8 mouse cellular contexts compared by ENCODE assay signal in genomic region chr13:23488400-23489322, GRCm38 (mm10). TPM values are rescaled to one million over a fixed set of nuclear protein-coding genes. Genes with fewer than 3 reads are reported as not detected.
DNase-seq lines count a peak whose midpoint lies in the region; ATAC-seq and TF ChIP-seq lines count a peak whose summit lies in the region.

Btn2a2 (minus strand) TSS chr13:23488857.

- no peak for TF ChIP-seq CTCF in kidney, postnatal 0 days (IDR thresholded peaks at IDR 0.05; ENCODE audit: low read depth)

- H3K27me3 ChIP-seq in heart, embryonic 15.5 days, result no peaks in the 10 kb centered on the region; the same call in 1 of the 2 replicates
- H3K27me3 ChIP-seq in kidney, postnatal 0 days (ENCODE audit: insufficient read depth, low read length), result no peaks in the 10 kb centered on the region
- no peaks in the 10 kb centered on the region for H3K27me3 ChIP-seq in limb, embryonic 15.5 days
- no peaks in the 10 kb centered on the region for H3K27me3 ChIP-seq in midbrain, embryonic 16.5 days (ENCODE audit: control insufficient read depth, insufficient read depth, low read depth, low read length)

- 5% methylated on average over 14 of the region's 14 CpGs for WGBS in heart, embryonic 15.5 days
- 4% methylated on average over 13 of the region's 14 CpGs for WGBS in kidney, postnatal 0 days
- WGBS in limb, embryonic 15.5 days, result 7% methylated on average over 14 of the region's 14 CpGs
- WGBS in midbrain, embryonic 16.5 days, result 1% methylated on average over 13 of the region's 14 CpGs

- H3K9me3 ChIP-seq in heart, embryonic 15.5 days (replicated peaks), result no peaks in the 10 kb centered on the region
- no peaks in the 10 kb centered on the region for H3K9me3 ChIP-seq in kidney, postnatal 0 days (replicated peaks; ENCODE audit: low read length)
- H3K9me3 ChIP-seq in limb, embryonic 15.5 days, result no peaks in the 10 kb centered on the region
- H3K9me3 ChIP-seq in midbrain, embryonic 16.5 days (replicated peaks; ENCODE audit: control insufficient read depth, low read length, poor library complexity, severe bottlenecking), result no peaks in the 10 kb centered on the region

- ATAC-seq in heart, embryonic 15.5 days (replicated peaks; ENCODE audit: insufficient number of reproducible peaks, insufficient read depth, low FRiP score, low read depth), result peak; percentile 88
- ATAC-seq in kidney, postnatal 0 days (replicated peaks; ENCODE audit: low FRiP score, low read depth), result peak; percentile 97
- ATAC-seq in limb, embryonic 15.5 days (ENCODE audit: insufficient number of reproducible peaks, low FRiP score, low TSS enrichment, low read depth), result peak; percentile 90
- ATAC-seq in midbrain, embryonic 16.5 days, result peak; percentile 98

- H3K4me2 ChIP-seq in heart, embryonic 15.5 days, result peak within 1 kb of the TSS; percentile 70
- H3K4me2 ChIP-seq in kidney, postnatal 0 days (ENCODE audit: low read length), result peak within 1 kb of the TSS; percentile 62
- peak within 1 kb of the TSS; percentile 65 for H3K4me2 ChIP-seq in limb, embryonic 15.5 days
- peak within 1 kb of the TSS; percentile 72 for H3K4me2 ChIP-seq in midbrain, embryonic 16.5 days (ENCODE audit: low read length)

- peak within 1 kb of the TSS; percentile 47 for H3K4me3 ChIP-seq in heart, embryonic 15.5 days
- H3K4me3 ChIP-seq in kidney, postnatal 0 days (replicated peaks; ENCODE audit: low read depth, low read length), result peak within 1 kb of the TSS; percentile 28; the same call in 1 of the 2 replicates
- peak within 1 kb of the TSS; percentile 42 for H3K4me3 ChIP-seq in limb, embryonic 15.5 days
- peak within 1 kb of the TSS; percentile 38 for H3K4me3 ChIP-seq in midbrain, embryonic 16.5 days (ENCODE audit: low read depth, low read length)

- peaks cover 19% of the 10 kb centered on the region for H3K4me1 ChIP-seq in heart, embryonic 15.5 days (replicated peaks)
- H3K4me1 ChIP-seq in kidney, postnatal 0 days (replicated peaks; ENCODE audit: insufficient read depth, low read length), result 0 out of 2 replicates have a peak, but pooled peaks cover 7% of the 10 kb centered on the region
- 0 out of 2 replicates have a peak, but pooled peaks cover 2% of the 10 kb centered on the region for H3K4me1 ChIP-seq in limb, embryonic 15.5 days
- H3K4me1 ChIP-seq in midbrain, embryonic 16.5 days (ENCODE audit: control insufficient read depth, insufficient read depth, low read length), result peaks cover 11% of the 10 kb centered on the region

- H3K36me3 ChIP-seq in heart, embryonic 15.5 days, result no peaks in the 10 kb centered on the region
- H3K36me3 ChIP-seq in kidney, postnatal 0 days (ENCODE audit: insufficient read depth, low read length), result no peaks in the 10 kb centered on the region
- H3K36me3 ChIP-seq in limb, embryonic 15.5 days, result no peaks in the 10 kb centered on the region
- H3K36me3 ChIP-seq in midbrain, embryonic 16.5 days (ENCODE audit: control insufficient read depth, insufficient read depth, low read length), result no peaks in the 10 kb centered on the region

- no peak within 1 kb of the TSS for H3K27ac ChIP-seq in heart, embryonic 15.5 days
- H3K27ac ChIP-seq in kidney, postnatal 0 days, result no peak within 1 kb of the TSS
- no peak within 1 kb of the TSS for H3K27ac ChIP-seq in limb, embryonic 15.5 days
- H3K27ac ChIP-seq in midbrain, embryonic 16.5 days (ENCODE audit: low read length), result no peak within 1 kb of the TSS

- peak; percentile 66 to 71 for DNase-seq in B cell, adult 2 months
- peak; percentile 47 for DNase-seq in adrenal gland, postnatal 25 days
- peak; percentile 48 for DNase-seq in fibroblast of lung, adult 2 months (ENCODE audit: low read depth)
- DNase-seq in kidney, postnatal 0 days (ENCODE audit: low spot score), result peak; percentile 98
- peak; percentile 54 for DNase-seq in testis, postnatal 10 days (ENCODE audit: low spot score)

- no peak within 1 kb of the TSS for H3K9ac ChIP-seq in heart, embryonic 15.5 days
- H3K9ac ChIP-seq in kidney, postnatal 0 days (ENCODE audit: low read depth, low read length), result no peak within 1 kb of the TSS
- no peak within 1 kb of the TSS for H3K9ac ChIP-seq in limb, embryonic 15.5 days
- H3K9ac ChIP-seq in midbrain, embryonic 16.5 days (ENCODE audit: low read depth, low read length), result 0 out of 2 replicates have a peak within 1 kb of the TSS, but pooled peaks have one; percentile 20

RNA-seq across cellular contexts. Expression of gene Btn2a2, which starts in this region (rescaled TPM):
- total RNA-seq in adrenal gland, postnatal 25 days (2021), result not detected in 2 replicates
- 0.31 and 0.41 TPM in 2 replicates for polyA plus RNA-seq in heart, embryonic 15.5 days (2015; fragmentation: Nextera tagmentation; extraction: Ambion mirVana)
- polyA plus RNA-seq in kidney, postnatal 0 days (2015; fragmentation: Nextera tagmentation; extraction: Ambion mirVana), result 0.13 and 0.28 TPM in 2 replicates
- 0.61 and 0.67 TPM in 2 replicates for polyA plus RNA-seq in limb, embryonic 15.5 days (2015; fragmentation: Nextera tagmentation; extraction: Ambion mirVana)
- 0.15 TPM in 1 of 2 replicates, not detected in the other for polyA plus RNA-seq in midbrain, embryonic 16.5 days (2015; fragmentation: Nextera tagmentation; extraction: Ambion mirVana)

Comparison
In these comparisons a context has a peak if more than half of its experiments do, and no peak if none do; other contexts are left out.
1. Peak in DNase-seq in adrenal gland, postnatal 25 days; RNA of the gene not detected or under 1 TPM.
2. Peak in ATAC-seq, H3K4me3 ChIP-seq and H3K4me2 ChIP-seq in heart, embryonic 15.5 days; RNA of the gene not detected or under 1 TPM.
3. Peak in DNase-seq, ATAC-seq, H3K4me3 ChIP-seq and H3K4me2 ChIP-seq in kidney, postnatal 0 days; RNA of the gene not detected or under 1 TPM.
4. Peak in ATAC-seq, H3K4me3 ChIP-seq and H3K4me2 ChIP-seq in limb, embryonic 15.5 days; RNA of the gene not detected or under 1 TPM.
5. Peak in ATAC-seq, H3K4me3 ChIP-seq, H3K9ac ChIP-seq and H3K4me2 ChIP-seq in midbrain, embryonic 16.5 days; RNA of the gene not detected or under 1 TPM.
6. DNase-seq: peak in every context shown above with its lines; median percentile 98 in kidney, postnatal 0 days; 68 in B cell, adult 2 months; 54 in testis, postnatal 10 days; 48 in fibroblast of lung, adult 2 months; 47 in adrenal gland, postnatal 25 days.